Mouse (Mus musculus): ENCODE results near the gene Hnrnpu. TPM values are rescaled to one million over a fixed set of nuclear protein-coding genes. Genes with fewer than 3 reads are reported as not detected.
A peak's percentile ranks its signal among the peaks of the same experiment; 100 is the strongest.
"Not testable (repeated sequence)": the region's sequence is repeated elsewhere in the genome, so short reads cannot be mapped to it uniquely, and the experiment has no call there.

The Hnrnpu gene
- total and polyA plus RNA-seq, 2 experiments from 2014 or later = 229 to 299 TPM

GRCm38 (mm10) chr1:178357776-178358710 is 20.4 kb upstream of the Hnrnpu start:
- TF ChIP-seq CTCF (IDR thresholded peaks at IDR 0.05; ENCODE audit: low read depth) = no peak
- no peaks in the 10 kb centered on the region for H3K9me3 ChIP-seq (ENCODE audit: low read length)
- DNase-seq = peak; percentile 55
- no peaks in the 10 kb centered on the region for H3K4me1 ChIP-seq (ENCODE audit: insufficient read depth)
- no peaks in the 10 kb centered on the region for H3K27me3 ChIP-seq (ENCODE audit: insufficient read depth, low read length)
- H3K4me2 ChIP-seq (ENCODE audit: low read depth) = no peak overlapping the region
- no peak overlapping the region for H3K9ac ChIP-seq
- ATAC-seq = peak; percentile 64
- H3K4me3 ChIP-seq (ENCODE audit: low read depth, low read length) = no peak overlapping the region
- H3K36me3 ChIP-seq (ENCODE audit: insufficient read depth) = no peaks in the 10 kb centered on the region
- 58% methylated on average over 12 of the region's 12 CpGs for WGBS
- H3K27ac ChIP-seq (ENCODE audit: low read depth, low read length) = no peak overlapping the region

DNA sequence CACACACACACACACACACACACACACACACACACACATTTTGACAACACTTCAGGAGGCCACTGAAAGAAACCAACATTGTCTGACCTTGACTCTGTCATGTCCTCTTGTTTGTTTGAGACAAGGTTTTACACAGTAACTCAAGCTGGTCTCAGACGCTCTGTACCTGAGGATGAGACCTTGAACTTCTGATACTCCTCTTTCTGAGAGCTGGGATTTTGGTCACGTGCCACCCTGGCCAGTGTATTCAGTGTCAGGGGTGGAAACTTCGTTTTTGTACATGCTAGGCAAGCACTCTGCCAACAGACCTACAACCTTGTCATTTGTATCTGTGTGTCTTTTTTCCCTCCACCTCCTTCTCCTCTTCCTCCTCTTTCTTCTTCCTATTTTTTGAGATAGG is 17.0 kb upstream of the Hnrnpu start:
- ATAC-seq = no peak
- 65% methylated on average over 3 of the region's 3 CpGs for WGBS

DNA sequence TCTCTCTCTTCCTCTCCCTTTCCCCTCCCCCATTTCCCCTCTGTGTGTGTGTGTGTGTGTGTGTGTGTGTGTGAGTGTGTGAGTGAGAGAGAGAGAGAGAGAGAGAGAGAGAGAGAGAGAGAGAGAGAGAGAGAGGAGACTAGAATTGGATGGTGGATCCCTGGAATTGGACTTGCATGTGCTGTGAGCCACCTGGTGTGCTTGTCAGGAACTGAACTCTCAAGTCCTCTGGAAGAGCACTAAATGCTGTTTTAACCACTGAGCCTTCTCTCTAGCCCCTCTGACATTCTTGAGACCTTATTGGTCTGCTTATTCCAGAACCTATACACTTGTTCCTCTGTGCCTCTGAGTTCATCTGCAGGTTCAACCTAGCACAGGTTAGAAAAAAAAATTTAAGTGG is 14.0 kb upstream of the Hnrnpu start:
- ATAC-seq (no peak), DNase-seq (no peak)
- H3K27me3 ChIP-seq (ENCODE audit: insufficient read depth, low read length) = no peaks in the 10 kb centered on the region
- TF ChIP-seq CTCF (IDR thresholded peaks at IDR 0.05; ENCODE audit: low read depth) = peak; percentile 45
- H3K4me2 ChIP-seq (ENCODE audit: low read depth) = no peak overlapping the region
- H3K9me3 ChIP-seq (ENCODE audit: low read length) = no peaks in the 10 kb centered on the region
- no peaks in the 10 kb centered on the region for H3K36me3 ChIP-seq (ENCODE audit: insufficient read depth)
- no peak overlapping the region for H3K27ac ChIP-seq (ENCODE audit: low read depth, low read length)
- H3K4me1 ChIP-seq (ENCODE audit: insufficient read depth) = no peaks in the 10 kb centered on the region
- no peak overlapping the region for H3K4me3 ChIP-seq (ENCODE audit: low read depth, low read length)
- no peak overlapping the region for H3K9ac ChIP-seq

More for the DNA sequence above, 17.0 kb upstream of the Hnrnpu start:
- no peaks in the 10 kb centered on the region for H3K27me3 ChIP-seq (ENCODE audit: insufficient read depth, low read length)
- no peak for DNase-seq
- H3K9ac ChIP-seq = no peak overlapping the region
- no peak for TF ChIP-seq CTCF (IDR thresholded peaks at IDR 0.05; ENCODE audit: low read depth)
- no peak overlapping the region for H3K27ac ChIP-seq (ENCODE audit: low read depth, low read length)
- H3K4me1 ChIP-seq (ENCODE audit: insufficient read depth) = no peaks in the 10 kb centered on the region
- H3K4me3 ChIP-seq (ENCODE audit: low read depth, low read length) = no peak overlapping the region
- H3K4me2 ChIP-seq (ENCODE audit: low read depth) = no peak overlapping the region
- no peaks in the 10 kb centered on the region for H3K9me3 ChIP-seq (ENCODE audit: low read length)
- H3K36me3 ChIP-seq (ENCODE audit: insufficient read depth) = no peaks in the 10 kb centered on the region

DNA sequence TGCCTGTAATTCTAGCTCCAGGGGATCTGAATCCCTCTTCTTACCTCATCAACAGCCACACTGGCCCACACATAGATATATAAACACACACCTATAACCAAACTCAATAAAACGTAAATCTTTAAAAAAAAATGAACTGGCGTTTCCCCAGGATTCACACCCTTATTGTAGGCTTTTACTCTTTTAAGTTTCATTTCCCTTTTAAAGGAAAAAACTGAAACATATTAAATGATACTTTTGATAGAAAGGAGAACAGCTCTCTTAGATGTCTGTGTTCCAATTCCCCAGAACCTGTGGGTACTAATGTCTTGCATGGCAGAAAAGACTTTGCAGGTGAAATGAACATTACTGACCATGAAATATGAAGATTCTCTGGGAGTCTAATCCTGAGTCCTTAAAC is 13.2 kb upstream of the Hnrnpu start:
- no peaks in the 10 kb centered on the region for H3K36me3 ChIP-seq (ENCODE audit: insufficient read depth)
- DNase-seq (no peak), ATAC-seq (no peak)
- H3K4me1 ChIP-seq (ENCODE audit: insufficient read depth) = no peaks in the 10 kb centered on the region
- no peaks in the 10 kb centered on the region for H3K9me3 ChIP-seq (ENCODE audit: low read length)
- TF ChIP-seq CTCF (IDR thresholded peaks at IDR 0.05; ENCODE audit: low read depth) = no peak
- no peak overlapping the region for H3K4me3 ChIP-seq (ENCODE audit: low read depth, low read length)
- no peak overlapping the region for H3K9ac ChIP-seq
- H3K27me3 ChIP-seq (ENCODE audit: insufficient read depth, low read length) = no peaks in the 10 kb centered on the region
- H3K27ac ChIP-seq (ENCODE audit: low read depth, low read length) = no peak overlapping the region
- WGBS = 98% methylated on average over 2 of the region's 2 CpGs
- H3K4me2 ChIP-seq (ENCODE audit: low read depth) = no peak overlapping the region

GRCm38 (mm10) chr1:178344071-178344805 is 6.6 kb upstream of the Hnrnpu start:
- 92% methylated on average over 10 of the region's 10 CpGs for WGBS
- not testable (repeated sequence) for H3K4me2 ChIP-seq (ENCODE audit: low read depth); H3K27me3 ChIP-seq (ENCODE audit: insufficient read depth, low read length); H3K9me3 ChIP-seq (ENCODE audit: low read length); H3K4me1 ChIP-seq (ENCODE audit: insufficient read depth); ATAC-seq; DNase-seq; H3K9ac ChIP-seq; H3K36me3 ChIP-seq (ENCODE audit: insufficient read depth); H3K4me3 ChIP-seq (ENCODE audit: low read depth, low read length); H3K27ac ChIP-seq (ENCODE audit: low read depth, low read length)

- no peak overlapping the region for H3K27ac ChIP-seq (ENCODE audit: low read depth, low read length)
- no peaks in the 10 kb centered on the region for H3K27me3 ChIP-seq (ENCODE audit: insufficient read depth, low read length)
- 0 out of 2 replicates have a peak, but pooled peaks cover 7% of the 10 kb centered on the region for H3K4me1 ChIP-seq (ENCODE audit: insufficient read depth)
- H3K36me3 ChIP-seq (ENCODE audit: insufficient read depth) = no peaks in the 10 kb centered on the region
- DNase-seq = no peak
- TF ChIP-seq CTCF (IDR thresholded peaks at IDR 0.05; ENCODE audit: low read depth) = no peak
- H3K9me3 ChIP-seq (ENCODE audit: low read length) = no peaks in the 10 kb centered on the region
- no peak overlapping the region for H3K4me2 ChIP-seq (ENCODE audit: low read depth)
- WGBS = 93% methylated on average over 4 of the region's 5 CpGs
- no peak overlapping the region for H3K9ac ChIP-seq
- H3K4me3 ChIP-seq (ENCODE audit: low read depth, low read length) = no peak overlapping the region
- ATAC-seq = no peak
Observed at GRCm38 (mm10) chr1:178342612-178343011, 5.0 kb upstream of the Hnrnpu start.

DNA sequence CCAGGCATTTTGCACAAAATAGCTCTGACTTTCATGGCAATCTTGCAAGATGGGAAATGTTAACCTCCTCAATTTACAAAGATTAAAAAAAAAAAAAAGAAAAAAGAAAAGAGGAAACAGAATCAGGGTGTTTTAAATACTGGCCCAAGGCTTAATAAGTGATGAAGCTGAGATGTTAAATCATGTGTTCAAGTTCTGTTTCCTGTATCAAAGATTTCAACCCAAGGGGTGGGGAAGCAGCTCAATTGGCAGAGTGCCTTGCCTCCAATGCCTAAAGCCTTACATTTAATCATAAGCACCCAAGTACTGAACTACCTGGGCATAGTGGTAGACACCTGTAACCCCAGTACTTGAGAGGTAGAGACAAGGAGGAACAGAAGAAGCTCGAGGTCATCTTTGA is 4.5 kb upstream of the Hnrnpu start:
- Histone ChIP-seq H3K36me3 (ENCODE audit: insufficient read depth) (no peaks in the 10 kb centered on the region), H3K4me3 (ENCODE audit: low read depth, low read length) (no peak overlapping the region), H3K9me3 (ENCODE audit: low read length) (no peaks in the 10 kb centered on the region), H3K4me1 (ENCODE audit: insufficient read depth) (0 out of 2 replicates have a peak, but pooled peaks cover 7% of the 10 kb centered on the region), H3K27me3 (ENCODE audit: insufficient read depth, low read length) (no peaks in the 10 kb centered on the region), H3K9ac (no peak overlapping the region), H3K4me2 (ENCODE audit: low read depth) (no peak overlapping the region), H3K27ac (ENCODE audit: low read depth, low read length) (no peak overlapping the region)
- DNase-seq = no peak
- WGBS = 60% methylated on average over 1 of the region's 1 CpGs
- ATAC-seq = no peak
- TF ChIP-seq CTCF (IDR thresholded peaks at IDR 0.05; ENCODE audit: low read depth) = no peak

Data from forebrain, postnatal 0 days (tissue).